Mouse (Mus musculus) retina, embryonic 14.5 days (tissue): ENCODE data around the gene Serhl.

Experiments
- DNase-seq: peaks from one replicate; pipeline ENCODE4 v3.0.0-alpha.2; 2015; ENCODE audit warnings: low spot score

Serhl gene

GRCm38 (mm10) chr15:83084022-83084640, 5.2 kb upstream of the Serhl start:
- DNase-seq: peak; percentile 49

- peak; percentile 60 for DNase-seq
Observed at GRCm38 (mm10) chr15:83085901-83086300, 3.4 kb upstream of the Serhl start.

GRCm38 (mm10) chr15:83086636-83087328, 2.5 kb upstream of the Serhl start:
- no peak for DNase-seq

GRCm38 (mm10) chr15:83088495-83089428, 544 bp upstream of the Serhl start:
- DNase-seq: peak; percentile 54

GRCm38 (mm10) chr15:83090874-83091273, 1.6 kb downstream of the Serhl start:
- no peak for DNase-seq

GRCm38 (mm10) chr15:83093687-83094086, 4.4 kb downstream of the Serhl start:
- DNase-seq: no peak

GRCm38 (mm10) chr15:83095950-83096349, 6.6 kb downstream of the Serhl start:
- DNase-seq: peak; percentile 45

GRCm38 (mm10) chr15:83099533-83100331, 10.4 kb downstream of the Serhl start:
- peak; percentile 87 for DNase-seq

- DNase-seq: no peak
Observed at GRCm38 (mm10) chr15:83100332-83100662, 11.0 kb downstream of the Serhl start.

GRCm38 (mm10) chr15:83103111-83103510, 13.8 kb downstream of the Serhl start:
- no peak for DNase-seq

GRCm38 (mm10) chr15:83106426-83106825, 17.1 kb downstream of the Serhl start:
- no peak for DNase-seq

- no peak for DNase-seq
Observed at GRCm38 (mm10) chr15:83107814-83108213, 18.5 kb downstream of the Serhl start.

GRCm38 (mm10) chr15:83111290-83111689, 22.0 kb downstream of the Serhl start:
- no peak for DNase-seq

GRCm38 (mm10) chr15:83111874-83112273, 22.6 kb downstream of the Serhl start:
- no peak for DNase-seq

GRCm38 (mm10) chr15:83112898-83113297, 23.6 kb downstream of the Serhl start:
- DNase-seq: peak; percentile 82

GRCm38 (mm10) chr15:83114106-83114505, 24.8 kb downstream of the Serhl start:
- DNase-seq: no peak

- no peak for DNase-seq
Observed at GRCm38 (mm10) chr15:83115071-83115470, 25.8 kb downstream of the Serhl start.

- peak; percentile 38 for DNase-seq
Observed at GRCm38 (mm10) chr15:83118360-83118759, 29.1 kb downstream of the Serhl start.

GRCm38 (mm10) chr15:83121709-83122565, 32.6 kb downstream of the Serhl start:
- DNase-seq: peak; percentile 67

GRCm38 (mm10) chr15:83122566-83123145, 33.4 kb downstream of the Serhl start, which contains the start of gene Rrp7a:
TSS of gene Rrp7a (minus strand) at chr15:83122801.
- peak; percentile 92 for DNase-seq
